Mouse (Mus musculus): ENCODE data around the gene Vmn1r30.

Gene Vmn1r30

GRCm38 (mm10) chr6:58443285-58443684, at the start of gene Vmn1r30:
TSS of gene Vmn1r30 (minus strand) at chr6:58443385.
- DNase-seq = no peak

GRCm38 (mm10) chr6:58475230-58475629, 32.0 kb upstream of the Vmn1r30 start, which contains the start of gene Vmn1r31:
TSS of gene Vmn1r31 (minus strand) at chr6:58475330.
- no peak for DNase-seq

Measured in lung, adult 18-20 months (tissue).